ENCODE assay signal across 10 mouse cellular contexts in the genomic region with DNA sequence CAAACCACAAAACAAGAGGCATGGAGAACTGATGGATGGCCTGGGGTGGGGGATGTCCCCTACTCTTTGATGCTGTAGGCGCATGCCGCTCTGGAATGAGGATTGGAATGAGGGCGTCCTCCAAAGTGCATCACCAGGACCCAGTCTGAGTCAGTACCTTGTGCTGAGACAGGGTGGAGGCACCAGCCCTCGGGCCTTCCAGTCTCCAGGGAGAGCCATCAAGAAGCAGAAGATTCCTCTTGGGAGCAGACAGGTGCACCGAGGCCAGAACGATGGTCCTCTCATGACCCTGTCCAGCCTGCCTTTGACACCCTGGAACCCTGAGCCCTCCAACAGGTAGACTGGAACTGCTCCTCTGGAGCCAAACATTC. TPM values are rescaled to one million over a fixed set of nuclear protein-coding genes. Genes with fewer than 3 reads are reported as not detected.
DNase-seq lines count a peak whose midpoint lies in the region; ATAC-seq and TF ChIP-seq lines count a peak whose summit lies in the region.
"Had no signal": no experiment of that assay in that cellular context is flagged by ENCODE, and none has a peak within 500 bp of the region (broad histone marks: within the 10 kb centered on the region; RNA-seq: fewer than 3 reads in every experiment).

No protein-coding gene starts in this region.

- ATAC-seq in heart, embryonic 13.5 days (ENCODE audit: extremely low read depth, insufficient number of reproducible peaks, low FRiP score, low TSS enrichment) = no peak
- no peak for ATAC-seq in heart, embryonic 15.5 days (replicated peaks; ENCODE audit: insufficient number of reproducible peaks, insufficient read depth, low FRiP score, low read depth)
- no peak for ATAC-seq in stomach, embryonic 16.5 days (ENCODE audit: insufficient read depth, low FRiP score)

- H3K27ac ChIP-seq in heart, embryonic 13.5 days (replicated peaks) = peak overlapping the region; percentile 8
- H3K27ac ChIP-seq in testis, adult 2 months (ENCODE audit: control insufficient read depth, insufficient read depth, low read depth, low read length) = no peak overlapping the region
- H3K27ac ChIP-seq in heart, embryonic 15.5 days = peak overlapping the region; percentile 59; the same call in 1 of the 2 replicates
- no peak overlapping the region for H3K27ac ChIP-seq in stomach, embryonic 16.5 days (ENCODE audit: low read length)

- H3K9me3 ChIP-seq in heart, embryonic 13.5 days = no peaks in the 10 kb centered on the region
- no peaks in the 10 kb centered on the region for H3K9me3 ChIP-seq in heart, embryonic 15.5 days (replicated peaks)
- no peaks in the 10 kb centered on the region for H3K9me3 ChIP-seq in stomach, embryonic 16.5 days (replicated peaks; ENCODE audit: control insufficient read depth, low read length)

- no peak for TF ChIP-seq CTCF in testis, adult 2 months (IDR thresholded peaks at IDR 0.05; ENCODE audit: control insufficient read depth, insufficient read depth, insufficient replicate concordance, low read depth, low read length)

- peak overlapping the region; percentile 78 for H3K4me2 ChIP-seq in heart, embryonic 13.5 days
- peak overlapping the region; percentile 89 for H3K4me2 ChIP-seq in heart, embryonic 15.5 days
- H3K4me2 ChIP-seq in stomach, embryonic 16.5 days (ENCODE audit: low read depth, low read length) = peak overlapping the region; percentile 7; the same call in 1 of the 2 replicates

- DNase-seq in heart, postnatal 25 days (ENCODE audit: low spot score) = no peak
- no peak for DNase-seq in testis, postnatal 10 days (ENCODE audit: low spot score)
- DNase-seq in gastrocnemius, postnatal 25 days = no peak
- DNase-seq in left cerebral cortex, postnatal 10 days (ENCODE audit: extremely low spot score in 1 of 2, low spot score in 2 of 2) = no peak
- DNase-seq: lung, postnatal 14 days had no signal

- TF ChIP-seq POLR2A in testis, adult 2 months (IDR thresholded peaks at IDR 0.05; ENCODE audit: control insufficient read depth, low read depth, low read length) = no peak

- peak overlapping the region; percentile 78 for H3K9ac ChIP-seq in heart, embryonic 13.5 days
- H3K9ac ChIP-seq in heart, embryonic 15.5 days = no peak overlapping the region
- no peak overlapping the region for H3K9ac ChIP-seq in stomach, embryonic 16.5 days (ENCODE audit: low read length)

- H3K36me3 ChIP-seq in heart, embryonic 13.5 days = no peaks in the 10 kb centered on the region
- H3K36me3 ChIP-seq in testis, adult 2 months (ENCODE audit: control insufficient read depth, insufficient read depth, low read length) = no peaks in the 10 kb centered on the region
- H3K36me3 ChIP-seq in heart, embryonic 15.5 days = no peaks in the 10 kb centered on the region
- H3K36me3 ChIP-seq in stomach, embryonic 16.5 days (ENCODE audit: control insufficient read depth, insufficient read depth, low read length) = no peaks in the 10 kb centered on the region

- peak overlapping the region; percentile 58 for H3K4me3 ChIP-seq in heart, embryonic 13.5 days
- H3K4me3 ChIP-seq in testis, adult 2 months (ENCODE audit: control insufficient read depth, low read depth, low read length) = peak overlapping the region; percentile 99
- peak overlapping the region; percentile 61 for H3K4me3 ChIP-seq in heart, embryonic 15.5 days
- H3K4me3 ChIP-seq in stomach, embryonic 16.5 days (replicated peaks; ENCODE audit: low read length) = no peak overlapping the region

- peaks cover 55% of the 10 kb centered on the region for H3K4me1 ChIP-seq in heart, embryonic 13.5 days
- peaks cover 9% of the 10 kb centered on the region for H3K4me1 ChIP-seq in testis, adult 2 months (ENCODE audit: control insufficient read depth, insufficient read depth, low read length)
- H3K4me1 ChIP-seq in heart, embryonic 15.5 days (replicated peaks) = peaks cover 48% of the 10 kb centered on the region
- peaks cover 23% of the 10 kb centered on the region for H3K4me1 ChIP-seq in stomach, embryonic 16.5 days (ENCODE audit: control insufficient read depth, insufficient read depth, low read length)

- WGBS in heart, embryonic 13.5 days = 57% methylated on average over 6 of the region's 6 CpGs
- WGBS in heart, embryonic 15.5 days = 59% methylated on average over 6 of the region's 6 CpGs
- 75% methylated on average over 6 of the region's 6 CpGs for WGBS in stomach, embryonic 16.5 days

- intact Hi-C loops in heart, postnatal 25 days (cut with DNase I) = no loop called here
- intact Hi-C loops in left cerebral cortex, postnatal 10 days (cut with DNase I) = no loop called here

- no peaks in the 10 kb centered on the region for H3K27me3 ChIP-seq in heart, embryonic 13.5 days (replicated peaks)
- no peaks in the 10 kb centered on the region for H3K27me3 ChIP-seq in testis, adult 2 months (ENCODE audit: control insufficient read depth, insufficient read depth, low read length)
- H3K27me3 ChIP-seq in heart, embryonic 15.5 days = no peaks in the 10 kb centered on the region
- H3K27me3 ChIP-seq in stomach, embryonic 16.5 days (ENCODE audit: control insufficient read depth, insufficient read depth, low read length) = no peaks in the 10 kb centered on the region

RNA-seq across cellular contexts. Expression of a gene that starts 1.1 kb away (rescaled TPM):
- polyA plus RNA-seq in heart, embryonic 13.5 days (2015; fragmentation: Nextera tagmentation; extraction: Ambion mirVana) = 48.5 and 66.0 TPM in 2 replicates
- total RNA-seq in heart, postnatal 25 days (2021) = 100 to 1,000 TPM in 1 of 2 experiments, 10 to 100 TPM in 1; 77.7 to 191 TPM
- 597 and 615 TPM in 2 replicates for polyA plus RNA-seq in testis, adult 2 months (2012; rRNA removed)
- 69.9 and 74.9 TPM in 2 replicates for polyA plus RNA-seq in heart, embryonic 15.5 days (2015; fragmentation: Nextera tagmentation; extraction: Ambion mirVana)
- 16.1 and 21.5 TPM in 2 replicates for polyA plus RNA-seq in stomach, embryonic 16.5 days (2015; fragmentation: Nextera tagmentation; extraction: Ambion mirVana)
- total RNA-seq in gastrocnemius, postnatal 25 days (2021) = 100 to 1,000 TPM; 160 to 313 TPM
- 10 to 100 TPM; 58.2 to 64.0 TPM for total RNA-seq in left cerebral cortex, postnatal 10 days (2021)

RNA-seq across cellular contexts. Expression of a gene that starts 24.8 kb away (rescaled TPM):
- 0.47 and 0.98 TPM in 2 replicates for polyA plus RNA-seq in heart, embryonic 13.5 days (2015; fragmentation: Nextera tagmentation; extraction: Ambion mirVana)
- total RNA-seq in heart, postnatal 25 days (2021) = 10 to 100 TPM; 13.9 to 22.2 TPM
- 0.36 and 0.95 TPM in 2 replicates for polyA plus RNA-seq in testis, adult 2 months (2012; rRNA removed)
- polyA plus RNA-seq in heart, embryonic 15.5 days (2015; fragmentation: Nextera tagmentation; extraction: Ambion mirVana) = 2.2 and 10.6 TPM in 2 replicates
- polyA plus RNA-seq in stomach, embryonic 16.5 days (2015; fragmentation: Nextera tagmentation; extraction: Ambion mirVana) = 1.7 and 2.0 TPM in 2 replicates
- total RNA-seq in gastrocnemius, postnatal 25 days (2021) = 10 to 100 TPM; 14.8 to 20.2 TPM
- total RNA-seq in left cerebral cortex, postnatal 10 days (2021) = 100 to 1,000 TPM; 704 to 725 TPM

RNA-seq across cellular contexts. Expression of a gene that starts 33.6 kb away (rescaled TPM):
- not detected in 2 replicates for polyA plus RNA-seq in heart, embryonic 13.5 days (2015; fragmentation: Nextera tagmentation; extraction: Ambion mirVana)
- total RNA-seq in heart, postnatal 25 days (2021) = not detected
- 1.4 and 3.4 TPM in 2 replicates for polyA plus RNA-seq in testis, adult 2 months (2012; rRNA removed)
- polyA plus RNA-seq in heart, embryonic 15.5 days (2015; fragmentation: Nextera tagmentation; extraction: Ambion mirVana) = not detected in 2 replicates
- polyA plus RNA-seq in stomach, embryonic 16.5 days (2015; fragmentation: Nextera tagmentation; extraction: Ambion mirVana) = 0.08 and 0.20 TPM in 2 replicates
- not detected for total RNA-seq in gastrocnemius, postnatal 25 days (2021)
- total RNA-seq in left cerebral cortex, postnatal 10 days (2021) = under 1 TPM in 1 of 2 experiments, not detected in 1; 0.17 TPM

RNA-seq across cellular contexts. Expression of a gene that starts 39.1 kb away (rescaled TPM):
- 1.1 and 2.1 TPM in 2 replicates for polyA plus RNA-seq in heart, embryonic 13.5 days (2015; fragmentation: Nextera tagmentation; extraction: Ambion mirVana)
- total RNA-seq in heart, postnatal 25 days (2021) = 10 to 100 TPM in 1 of 2 experiments, 1 to 10 TPM in 1; 9.7 to 10.9 TPM
- polyA plus RNA-seq in testis, adult 2 months (2012; rRNA removed) = 2.0 and 3.1 TPM in 2 replicates
- 3.8 TPM in 2 replicates for polyA plus RNA-seq in heart, embryonic 15.5 days (2015; fragmentation: Nextera tagmentation; extraction: Ambion mirVana)
- polyA plus RNA-seq in stomach, embryonic 16.5 days (2015; fragmentation: Nextera tagmentation; extraction: Ambion mirVana) = 2.4 and 2.5 TPM in 2 replicates
- 10 to 100 TPM in 1 of 2 experiments, 1 to 10 TPM in 1; 8.0 to 13.6 TPM for total RNA-seq in gastrocnemius, postnatal 25 days (2021)
- 10 to 100 TPM; 11.2 to 12.1 TPM for total RNA-seq in left cerebral cortex, postnatal 10 days (2021)

RNA-seq across cellular contexts. Expression of a gene that starts 45.4 kb away (rescaled TPM):
- not detected in 2 replicates for polyA plus RNA-seq in heart, embryonic 13.5 days (2015; fragmentation: Nextera tagmentation; extraction: Ambion mirVana)
- under 1 TPM in 1 of 2 experiments, not detected in 1; 0.11 TPM for total RNA-seq in heart, postnatal 25 days (2021)
- polyA plus RNA-seq in testis, adult 2 months (2012; rRNA removed) = 1.2 and 1.6 TPM in 2 replicates
- polyA plus RNA-seq in heart, embryonic 15.5 days (2015; fragmentation: Nextera tagmentation; extraction: Ambion mirVana) = 0.05 and 0.13 TPM in 2 replicates
- polyA plus RNA-seq in stomach, embryonic 16.5 days (2015; fragmentation: Nextera tagmentation; extraction: Ambion mirVana) = 0.19 and 0.21 TPM in 2 replicates
- 1 to 10 TPM in 1 of 2 experiments, under 1 TPM in 1; 0.82 to 2.4 TPM for total RNA-seq in gastrocnemius, postnatal 25 days (2021)
- total RNA-seq in left cerebral cortex, postnatal 10 days (2021) = not detected
- polyA plus RNA-seq: small intestine, adult 2 months had no signal

Comparison
In these comparisons a context has a peak if more than half of its experiments do, and no peak if none do; other contexts are left out.
1. H3K27ac ChIP-seq: peak in heart, embryonic 13.5 days (single experiment) and heart, embryonic 15.5 days (single experiment); none in testis, adult 2 months (single experiment) and stomach, embryonic 16.5 days (single experiment).
2. H3K4me2 ChIP-seq: peak in every context shown above with its lines; median percentile 89 in heart, embryonic 15.5 days; 78 in heart, embryonic 13.5 days; 7 in stomach, embryonic 16.5 days.